In the genomic region with DNA sequence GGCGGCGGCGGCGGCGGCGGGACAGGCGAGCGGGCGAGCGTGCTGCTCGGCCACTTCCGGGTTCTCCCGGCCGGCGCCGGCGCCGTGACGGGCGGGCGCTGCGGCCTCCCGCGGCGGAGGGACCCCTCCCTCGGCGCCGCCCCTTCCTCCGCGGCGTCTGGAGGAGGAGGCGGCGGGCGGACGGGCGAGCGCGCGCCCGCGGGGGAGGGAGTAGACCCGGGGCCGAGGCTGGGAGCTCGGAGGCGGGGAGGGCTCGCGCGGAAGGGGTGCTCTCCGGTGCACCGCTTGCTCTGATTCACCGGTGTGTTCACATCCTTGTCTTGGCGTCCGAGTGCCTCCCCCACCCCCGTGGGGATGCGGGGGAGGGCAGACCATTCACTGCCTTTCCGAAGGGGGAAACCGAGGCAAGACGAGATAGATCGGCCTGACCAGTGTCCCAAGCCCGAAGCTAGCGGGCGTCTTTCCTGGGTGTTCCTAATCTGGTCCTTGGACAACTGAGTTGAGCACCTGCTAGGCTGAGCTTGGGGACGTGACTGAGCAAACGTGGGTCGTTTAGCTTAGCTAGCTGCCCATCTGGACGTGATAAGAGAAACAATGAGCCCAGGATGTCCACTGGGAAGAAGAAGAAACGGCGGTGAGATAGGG, we compare ENCODE assay signal across 8 mouse cellular contexts. TPM values are rescaled to one million over a fixed set of nuclear protein-coding genes. Genes with fewer than 3 reads are reported as not detected.
DNase-seq lines count a peak whose midpoint lies in the region; ATAC-seq and TF ChIP-seq lines count a peak whose summit lies in the region.

A gene (minus strand): TSS at position 121 of the 645 bp plus-strand sequence.

- peak within 1 kb of the TSS; percentile 63 for H3K4me3 ChIP-seq in C2C12 (ENCODE audit: insufficient read depth, poor library complexity, severe bottlenecking)
- H3K4me3 ChIP-seq in bone marrow, adult 2 months (replicated peaks; ENCODE audit: control insufficient read depth, low read depth, low read length), result peak within 1 kb of the TSS; percentile 89
- peak within 1 kb of the TSS; percentile 84 for H3K4me3 ChIP-seq in embryonic facial prominence, embryonic 15.5 days (replicated peaks)
- peak within 1 kb of the TSS; percentile 93 for H3K4me3 ChIP-seq in heart, embryonic 15.5 days
- H3K4me3 ChIP-seq in neural tube, embryonic 15.5 days (replicated peaks), result peak within 1 kb of the TSS; percentile 84

- H3K4me2 ChIP-seq in embryonic facial prominence, embryonic 15.5 days (replicated peaks), result peak within 1 kb of the TSS; percentile 92
- H3K4me2 ChIP-seq in heart, embryonic 15.5 days, result peak within 1 kb of the TSS; percentile 94
- peak within 1 kb of the TSS; percentile 78 for H3K4me2 ChIP-seq in neural tube, embryonic 15.5 days

- H3K4me1 ChIP-seq in bone marrow, adult 2 months (ENCODE audit: control insufficient read depth, insufficient read depth, low read length), result 0 out of 2 replicates have a peak, but pooled peaks cover 1% of the 10 kb centered on the region
- peaks cover 20% of the 10 kb centered on the region for H3K4me1 ChIP-seq in embryonic facial prominence, embryonic 15.5 days
- peaks cover 12% of the 10 kb centered on the region; the same call in 1 of the 2 replicates for H3K4me1 ChIP-seq in heart, embryonic 15.5 days (replicated peaks)
- H3K4me1 ChIP-seq in neural tube, embryonic 15.5 days, result peaks cover 24% of the 10 kb centered on the region

- H3ac ChIP-seq in C2C12 (ENCODE audit: control insufficient read depth, insufficient read length, low read depth), result peak within 1 kb of the TSS; percentile 72

- H3K9ac ChIP-seq in embryonic facial prominence, embryonic 15.5 days, result peak within 1 kb of the TSS; percentile 69
- peak within 1 kb of the TSS; percentile 82 for H3K9ac ChIP-seq in heart, embryonic 15.5 days
- H3K9ac ChIP-seq in neural tube, embryonic 15.5 days (replicated peaks), result peak within 1 kb of the TSS; percentile 82

- H3K79me2 ChIP-seq in C2C12 (ENCODE audit: control insufficient read depth, insufficient read depth), result peaks cover 45% of the 10 kb centered on the region

- H3K27me3 ChIP-seq in C2C12 (ENCODE audit: control insufficient read depth, insufficient read depth, insufficient read length), result no peaks in the 10 kb centered on the region
- no peaks in the 10 kb centered on the region for H3K27me3 ChIP-seq in embryonic facial prominence, embryonic 15.5 days
- H3K27me3 ChIP-seq in heart, embryonic 15.5 days, result no peaks in the 10 kb centered on the region
- H3K27me3 ChIP-seq in neural tube, embryonic 15.5 days (replicated peaks), result no peaks in the 10 kb centered on the region

- WGBS in bone marrow, adult 2 months, result under 1% methylated on average over 63 of the region's 68 CpGs
- under 1% methylated on average over 59 of the region's 68 CpGs for WGBS in embryonic facial prominence, embryonic 15.5 days
- 1% methylated on average over 37 of the region's 68 CpGs for WGBS in heart, embryonic 15.5 days
- under 1% methylated on average over 35 of the region's 68 CpGs for WGBS in neural tube, embryonic 15.5 days

- ATAC-seq in embryonic facial prominence, embryonic 15.5 days (ENCODE audit: insufficient number of reproducible peaks, low FRiP score, low TSS enrichment, low read depth), result peak; percentile 88
- ATAC-seq in heart, embryonic 15.5 days (replicated peaks; ENCODE audit: insufficient number of reproducible peaks, insufficient read depth, low FRiP score, low read depth), result peak; percentile 95
- ATAC-seq in neural tube, embryonic 15.5 days (ENCODE audit: low FRiP score), result peak; percentile 91

- H3K9me3 ChIP-seq in embryonic facial prominence, embryonic 15.5 days (replicated peaks), result no peaks in the 10 kb centered on the region
- no peaks in the 10 kb centered on the region for H3K9me3 ChIP-seq in heart, embryonic 15.5 days (replicated peaks)
- no peaks in the 10 kb centered on the region for H3K9me3 ChIP-seq in neural tube, embryonic 15.5 days (replicated peaks)

- H3K79me3 ChIP-seq in C2C12 (ENCODE audit: low read depth), result peaks cover 21% of the 10 kb centered on the region

- no peaks in the 10 kb centered on the region for H3K36me3 ChIP-seq in C2C12 (ENCODE audit: control insufficient read depth, insufficient read depth)
- no peaks in the 10 kb centered on the region for H3K36me3 ChIP-seq in embryonic facial prominence, embryonic 15.5 days
- H3K36me3 ChIP-seq in heart, embryonic 15.5 days, result no peaks in the 10 kb centered on the region
- H3K36me3 ChIP-seq in neural tube, embryonic 15.5 days, result no peaks in the 10 kb centered on the region

- DNase-seq in kidney, postnatal 25 days, result peak; percentile 78 to 92
- DNase-seq in lung, adult 18-20 months, result peak; percentile 77 to 86
- DNase-seq in testis, postnatal 14 days (ENCODE audit: low spot score), result peak; percentile 70

- TF ChIP-seq POLR2A in bone marrow, adult 2 months (IDR thresholded peaks at IDR 0.05; ENCODE audit: borderline replicate concordance, control insufficient read depth, low read depth, low read length), result peak; percentile 48; the same call in 1 of the 2 replicates

- TF ChIP-seq CTCF in C2C12 (IDR thresholded peaks at IDR 0.05; ENCODE audit: control insufficient read depth, insufficient read depth, insufficient read length), result no peak
- no peak for TF ChIP-seq CTCF in bone marrow, adult 2 months (IDR thresholded peaks at IDR 0.05; ENCODE audit: control insufficient read depth, insufficient read depth, low read length)

- H3K27ac ChIP-seq in bone marrow, adult 2 months (ENCODE audit: control insufficient read depth, insufficient read depth, low read depth, low read length, poor library complexity), result peak within 1 kb of the TSS; percentile 49
- 0 out of 2 replicates have a peak within 1 kb of the TSS, but pooled peaks have one; percentile 39 for H3K27ac ChIP-seq in embryonic facial prominence, embryonic 15.5 days (replicated peaks)
- peak within 1 kb of the TSS; percentile 70 for H3K27ac ChIP-seq in heart, embryonic 15.5 days
- peak within 1 kb of the TSS; percentile 88 for H3K27ac ChIP-seq in neural tube, embryonic 15.5 days (replicated peaks)

TF ChIP-seq in C2C12, 6 proteins besides CTCF, POLR2A, EP300 and RAD21:
- TF ChIP-seq MYOG (IDR thresholded peaks at IDR 0.05; ENCODE audit: control insufficient read depth, extremely low read depth, insufficient read length) (no peak), MAX (IDR thresholded peaks at IDR 0.05) (no peak), USF1 (IDR thresholded peaks at IDR 0.05; ENCODE audit: low read depth) (no peak), FOSL1 (IDR thresholded peaks at IDR 0.05; ENCODE audit: insufficient read depth, low read length, poor library complexity, severe bottlenecking) (no peak), MYOD1 (IDR thresholded peaks at IDR 0.05; ENCODE audit: control insufficient read depth, insufficient read length, low read depth) (no peak), CEBPB (IDR thresholded peaks at IDR 0.05; ENCODE audit: low read depth) (no peak)
TF ChIP-seq in C2C12: peak in this region for 0.

RNA-seq across cellular contexts. Expression of the gene that starts here (rescaled TPM):
- 12.1 TPM for polyA plus RNA-seq in C2C12 (2012; fragmentation: generic; extraction: Trizol)
- polyA plus RNA-seq in bone marrow, adult 2 months (2011; ENCODE audit: insufficient read depth, insufficient read length, low replicate concordance, missing spikeins), result 1.8 and 6.2 TPM in 2 replicates
- 11.1 and 11.4 TPM in 2 replicates for polyA plus RNA-seq in embryonic facial prominence, embryonic 15.5 days (2015; fragmentation: Nextera tagmentation; extraction: Ambion mirVana)
- polyA plus RNA-seq in heart, embryonic 15.5 days (2015; fragmentation: Nextera tagmentation; extraction: Ambion mirVana), result 11.3 and 11.5 TPM in 2 replicates
- polyA plus RNA-seq in neural tube, embryonic 15.5 days (2015; fragmentation: Nextera tagmentation; extraction: Ambion mirVana), result 30.3 and 37.4 TPM in 2 replicates

Comparison
In these comparisons a context has a peak if more than half of its experiments do, and no peak if none do; other contexts are left out.
1. Peak in every context shown above with its lines: DNase-seq, ATAC-seq, H3K4me3 ChIP-seq and H3K27ac ChIP-seq.